In the genomic region with DNA sequence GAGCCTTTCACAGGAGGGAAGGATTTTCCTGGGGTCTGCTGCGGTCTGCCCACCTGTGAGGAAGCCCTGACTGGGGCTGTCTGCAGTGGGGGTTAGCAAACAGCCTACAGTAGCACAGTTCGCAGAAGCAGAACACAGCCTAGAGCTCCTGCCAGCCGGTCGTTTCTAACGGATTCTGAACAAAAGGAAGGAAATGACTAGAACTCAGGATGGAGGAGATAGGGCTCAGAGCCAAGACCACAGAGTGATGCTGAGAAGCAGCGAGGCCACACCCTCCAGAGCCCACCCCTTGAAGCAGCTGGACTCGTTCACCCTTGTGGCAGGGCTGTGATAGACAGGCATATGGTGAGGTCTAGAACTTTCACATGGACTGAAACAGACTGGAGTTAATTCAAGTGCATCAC, we compare ENCODE assay signal across 8 mouse cellular contexts. TPM values are rescaled to one million over a fixed set of nuclear protein-coding genes. Genes with fewer than 3 reads are reported as not detected.
A peak's percentile ranks its signal among the peaks of the same experiment; 100 is the strongest.
DNase-seq lines count a peak whose midpoint lies in the region; ATAC-seq and TF ChIP-seq lines count a peak whose summit lies in the region.

No protein-coding gene starts in this region.

- no peak for TF ChIP-seq CTCF in hindbrain, postnatal 0 days (IDR thresholded peaks at IDR 0.05; ENCODE audit: low read depth)

- H3K4me1 ChIP-seq in neural tube, embryonic 12.5 days: no peaks in the 10 kb centered on the region
- H3K4me1 ChIP-seq in neural tube, embryonic 15.5 days: peaks cover 6% of the 10 kb centered on the region; the same call in 1 of the 2 replicates
- peaks cover 6% of the 10 kb centered on the region; the same call in 1 of the 2 replicates for H3K4me1 ChIP-seq in embryonic facial prominence, embryonic 13.5 days
- peaks cover 5% of the 10 kb centered on the region; the same call in 1 of the 2 replicates for H3K4me1 ChIP-seq in hindbrain, postnatal 0 days (ENCODE audit: insufficient read depth, low read length)

- no peaks in the 10 kb centered on the region for H3K36me3 ChIP-seq in neural tube, embryonic 12.5 days
- H3K36me3 ChIP-seq in neural tube, embryonic 15.5 days: 0 out of 2 replicates have a peak, but pooled peaks cover 2% of the 10 kb centered on the region
- H3K36me3 ChIP-seq in embryonic facial prominence, embryonic 13.5 days: no peaks in the 10 kb centered on the region
- no peaks in the 10 kb centered on the region for H3K36me3 ChIP-seq in hindbrain, postnatal 0 days (ENCODE audit: insufficient read depth, low read length)

- peaks cover 12% of the 10 kb centered on the region; the same call in 1 of the 2 replicates for H3K9me3 ChIP-seq in neural tube, embryonic 12.5 days
- H3K9me3 ChIP-seq in neural tube, embryonic 15.5 days (replicated peaks): 0 out of 2 replicates have a peak, but pooled peaks cover 10% of the 10 kb centered on the region
- peaks cover 18% of the 10 kb centered on the region; the same call in 1 of the 2 replicates for H3K9me3 ChIP-seq in embryonic facial prominence, embryonic 13.5 days
- H3K9me3 ChIP-seq in hindbrain, postnatal 0 days (ENCODE audit: low read length): peaks cover 6% of the 10 kb centered on the region; the same call in 1 of the 2 replicates

- ATAC-seq in neural tube, embryonic 12.5 days (ENCODE audit: low FRiP score, low read depth): 0 out of 2 replicates have a peak, but pooled peaks have one; percentile 50
- ATAC-seq in neural tube, embryonic 15.5 days (ENCODE audit: low FRiP score): no peak
- ATAC-seq in embryonic facial prominence, embryonic 13.5 days (ENCODE audit: insufficient number of reproducible peaks, insufficient read depth, low FRiP score, low TSS enrichment, low read depth): 0 out of 2 replicates have a peak, but pooled peaks have one; percentile 59
- ATAC-seq in hindbrain, postnatal 0 days: peak; percentile 82

- no peaks in the 10 kb centered on the region for H3K27me3 ChIP-seq in neural tube, embryonic 12.5 days (replicated peaks)
- no peaks in the 10 kb centered on the region for H3K27me3 ChIP-seq in neural tube, embryonic 15.5 days (replicated peaks)
- no peaks in the 10 kb centered on the region for H3K27me3 ChIP-seq in embryonic facial prominence, embryonic 13.5 days
- no peaks in the 10 kb centered on the region for H3K27me3 ChIP-seq in hindbrain, postnatal 0 days (ENCODE audit: insufficient read depth, low read length)

- WGBS in neural tube, embryonic 12.5 days: 59% methylated on average over 7 of the region's 7 CpGs
- 51% methylated on average over 7 of the region's 7 CpGs for WGBS in neural tube, embryonic 15.5 days
- 56% methylated on average over 7 of the region's 7 CpGs for WGBS in embryonic facial prominence, embryonic 13.5 days
- 33% methylated on average over 7 of the region's 7 CpGs for WGBS in hindbrain, postnatal 0 days

- no peak overlapping the region for H3K9ac ChIP-seq in neural tube, embryonic 12.5 days
- H3K9ac ChIP-seq in neural tube, embryonic 15.5 days (replicated peaks): no peak overlapping the region
- H3K9ac ChIP-seq in embryonic facial prominence, embryonic 13.5 days: no peak overlapping the region
- no peak overlapping the region for H3K9ac ChIP-seq in hindbrain, postnatal 0 days (replicated peaks; ENCODE audit: low read length)

- H3K4me2 ChIP-seq in neural tube, embryonic 12.5 days (replicated peaks): no peak overlapping the region
- no peak overlapping the region for H3K4me2 ChIP-seq in neural tube, embryonic 15.5 days
- H3K4me2 ChIP-seq in embryonic facial prominence, embryonic 13.5 days: no peak overlapping the region
- no peak overlapping the region for H3K4me2 ChIP-seq in hindbrain, postnatal 0 days (ENCODE audit: low read depth, low read length)

- DNase-seq in hindbrain, postnatal 0 days (ENCODE audit: low spot score): peak; percentile 21
- DNase-seq in natural killer cell, adult 2 months (ENCODE audit: low spot score in 2 of 2): peak; percentile 24 to 58
- DNase-seq in adipocyte (ENCODE audit: low spot score): no peak
- DNase-seq in layer of hippocampus, adult 9-10 months (ENCODE audit: low spot score): no peak
- DNase-seq in urinary bladder, adult 18-20 months (ENCODE audit: low spot score in 2 of 2): no peak

- no peak overlapping the region for H3K4me3 ChIP-seq in neural tube, embryonic 12.5 days
- H3K4me3 ChIP-seq in neural tube, embryonic 15.5 days (replicated peaks): no peak overlapping the region
- H3K4me3 ChIP-seq in embryonic facial prominence, embryonic 13.5 days: no peak overlapping the region
- no peak overlapping the region for H3K4me3 ChIP-seq in hindbrain, postnatal 0 days (ENCODE audit: low read length)

- H3K27ac ChIP-seq in neural tube, embryonic 12.5 days: no peak overlapping the region
- H3K27ac ChIP-seq in neural tube, embryonic 15.5 days (replicated peaks): no peak overlapping the region
- no peak overlapping the region for H3K27ac ChIP-seq in embryonic facial prominence, embryonic 13.5 days
- H3K27ac ChIP-seq in hindbrain, postnatal 0 days: no peak overlapping the region

RNA-seq across cellular contexts. Expression of a gene that starts 33.9 kb away (rescaled TPM):
- polyA plus RNA-seq in neural tube, embryonic 12.5 days (2016; fragmentation: Nextera tagmentation; extraction: Ambion mirVana): not detected in 2 replicates
- 3.5 TPM in 1 of 2 replicates, not detected in the other for polyA plus RNA-seq in neural tube, embryonic 15.5 days (2015; fragmentation: Nextera tagmentation; extraction: Ambion mirVana)
- 0.37 TPM in 1 of 2 replicates, not detected in the other for polyA plus RNA-seq in embryonic facial prominence, embryonic 13.5 days (2015; fragmentation: Nextera tagmentation; extraction: Ambion mirVana)
- total RNA-seq in hindbrain, postnatal 0 days (2014; rRNA removed): not detected in 2 replicates
- polyA plus RNA-seq in hindbrain, postnatal 0 days (2015; fragmentation: Nextera tagmentation; extraction: Ambion mirVana): not detected in 2 replicates

RNA-seq across cellular contexts. Expression of a gene that starts 39.9 kb away (rescaled TPM):
- polyA plus RNA-seq in neural tube, embryonic 12.5 days (2016; fragmentation: Nextera tagmentation; extraction: Ambion mirVana): 0.41 and 0.47 TPM in 2 replicates
- polyA plus RNA-seq in neural tube, embryonic 15.5 days (2015; fragmentation: Nextera tagmentation; extraction: Ambion mirVana): 0.78 and 12.5 TPM in 2 replicates
- polyA plus RNA-seq in embryonic facial prominence, embryonic 13.5 days (2015; fragmentation: Nextera tagmentation; extraction: Ambion mirVana): 0.50 and 0.58 TPM in 2 replicates
- 0.22 and 0.42 TPM in 2 replicates for total RNA-seq in hindbrain, postnatal 0 days (2014; rRNA removed)
- polyA plus RNA-seq in hindbrain, postnatal 0 days (2015; fragmentation: Nextera tagmentation; extraction: Ambion mirVana): 0.39 and 0.45 TPM in 2 replicates

Comparison
In these comparisons a context has a peak if more than half of its experiments do, and no peak if none do; other contexts are left out.
1. DNase-seq: peak in hindbrain, postnatal 0 days (single experiment) and natural killer cell, adult 2 months (2 of 2); none in adipocyte (single experiment), layer of hippocampus, adult 9-10 months (single experiment) and urinary bladder, adult 18-20 months (0 of 2).